Mouse (Mus musculus): ENCODE data around the gene Armc7.

Gene Armc7

GRCm38 (mm10) chr11:115475025-115475757 lies at the start of gene Armc7:
TSS of gene Armc7 (plus strand) at chr11:115475667.
- DNase-seq (ENCODE audit: low spot score in 2 of 2) = peak; percentile 93 to 94

GRCm38 (mm10) chr11:115425671-115426070 lies 49.8 kb upstream of the Armc7 start:
- DNase-seq (ENCODE audit: low spot score in 2 of 2) = no peak

- peak; percentile 79 to 82 for DNase-seq (ENCODE audit: low spot score in 2 of 2)
Observed at GRCm38 (mm10) chr11:115427482-115428331, 47.8 kb upstream of the Armc7 start.

GRCm38 (mm10) chr11:115429307-115429706 lies 46.2 kb upstream of the Armc7 start:
- no peak for DNase-seq (ENCODE audit: low spot score in 2 of 2)

GRCm38 (mm10) chr11:115430561-115430960 lies 44.9 kb upstream of the Armc7 start:
- DNase-seq (ENCODE audit: low spot score in 2 of 2) = no peak

- no peak for DNase-seq (ENCODE audit: low spot score in 2 of 2)
Observed at GRCm38 (mm10) chr11:115432814-115433213, 42.7 kb upstream of the Armc7 start.

GRCm38 (mm10) chr11:115433342-115433741 lies 42.1 kb upstream of the Armc7 start:
- no peak for DNase-seq (ENCODE audit: low spot score in 2 of 2)

GRCm38 (mm10) chr11:115435596-115436337 lies 39.7 kb upstream of the Armc7 start:
- no peak for DNase-seq (ENCODE audit: low spot score in 2 of 2)

- peak in 1 of 2 experiments; percentile 49 for DNase-seq (ENCODE audit: low spot score in 2 of 2)
Observed at GRCm38 (mm10) chr11:115437571-115438122, 37.8 kb upstream of the Armc7 start.

- DNase-seq (ENCODE audit: low spot score in 2 of 2) = no peak
Observed at GRCm38 (mm10) chr11:115439326-115439725, 36.1 kb upstream of the Armc7 start.

GRCm38 (mm10) chr11:115439906-115440595 lies 35.4 kb upstream of the Armc7 start, which contains the start of gene Trim80:
TSS of gene Trim80 (plus strand) at chr11:115440545.
- DNase-seq (ENCODE audit: low spot score in 2 of 2) = no peak

GRCm38 (mm10) chr11:115441417-115441816 lies 34.0 kb upstream of the Armc7 start:
- no peak for DNase-seq (ENCODE audit: low spot score in 2 of 2)

GRCm38 (mm10) chr11:115446906-115447305 lies 28.6 kb upstream of the Armc7 start:
- no peak for DNase-seq (ENCODE audit: low spot score in 2 of 2)

- no peak for DNase-seq (ENCODE audit: low spot score in 2 of 2)
Observed at GRCm38 (mm10) chr11:115447321-115447885, 28.1 kb upstream of the Armc7 start.

GRCm38 (mm10) chr11:115448075-115448474 lies 27.4 kb upstream of the Armc7 start:
- DNase-seq (ENCODE audit: low spot score in 2 of 2) = no peak

- DNase-seq (ENCODE audit: low spot score in 2 of 2) = no peak
Observed at GRCm38 (mm10) chr11:115448998-115449397, 26.5 kb upstream of the Armc7 start.

- DNase-seq (ENCODE audit: low spot score in 2 of 2) = no peak
Observed at GRCm38 (mm10) chr11:115450176-115450575, 25.3 kb upstream of the Armc7 start.

GRCm38 (mm10) chr11:115451781-115452241 lies 23.7 kb upstream of the Armc7 start:
- no peak for DNase-seq (ENCODE audit: low spot score in 2 of 2)

GRCm38 (mm10) chr11:115452281-115452860 lies 23.1 kb upstream of the Armc7 start:
- no peak for DNase-seq (ENCODE audit: low spot score in 2 of 2)

GRCm38 (mm10) chr11:115453306-115453705 lies 22.2 kb upstream of the Armc7 start:
- DNase-seq (ENCODE audit: low spot score in 2 of 2) = no peak

All from right cerebral cortex, adult 2 months (tissue).